Mouse (Mus musculus): ENCODE results near the gene Zfp362.
A peak's percentile ranks its signal among the peaks of the same experiment; 100 is the strongest.

Zfp362 gene

DNA sequence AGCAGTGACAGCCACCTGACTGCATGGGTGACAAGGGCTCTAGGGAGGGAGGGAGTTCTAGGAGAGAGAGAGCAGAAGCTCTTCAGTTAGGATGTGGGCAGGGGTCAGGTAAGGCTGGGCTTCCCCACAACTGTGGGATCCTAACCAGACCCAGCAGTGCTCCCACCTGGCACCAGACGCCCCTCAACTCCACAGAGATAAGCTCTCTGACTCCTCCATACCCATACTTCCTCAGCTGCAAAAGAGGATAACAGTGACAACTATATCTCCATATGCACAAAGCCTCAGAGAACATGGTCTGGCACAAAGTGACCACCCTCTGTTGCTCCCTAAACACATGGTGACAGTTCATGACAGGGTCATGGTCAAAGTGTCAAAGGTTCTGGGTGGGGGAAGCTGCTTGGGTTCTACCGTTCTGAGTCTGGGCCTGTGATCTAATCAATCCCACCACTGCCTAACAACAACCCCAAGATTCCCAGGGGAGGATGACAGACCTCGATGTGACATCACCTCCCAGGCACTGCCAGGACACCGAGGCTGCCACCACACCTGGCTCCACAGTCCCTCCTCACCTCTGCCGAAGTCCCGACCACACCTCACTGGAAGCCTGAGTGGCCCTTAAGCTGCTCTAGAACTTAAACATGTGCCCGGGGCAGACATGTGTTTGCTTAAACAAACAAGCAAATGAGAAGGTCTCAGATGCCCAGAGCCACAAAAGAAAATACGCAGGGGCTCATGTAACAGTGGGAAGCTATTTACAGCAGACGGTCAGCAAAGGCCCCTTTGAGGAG lies 4.0 kb downstream of the Zfp362 start:
- DNase-seq (ENCODE audit: low read depth in 1 of 2, low spot score in 2 of 2) = no peak

DNA sequence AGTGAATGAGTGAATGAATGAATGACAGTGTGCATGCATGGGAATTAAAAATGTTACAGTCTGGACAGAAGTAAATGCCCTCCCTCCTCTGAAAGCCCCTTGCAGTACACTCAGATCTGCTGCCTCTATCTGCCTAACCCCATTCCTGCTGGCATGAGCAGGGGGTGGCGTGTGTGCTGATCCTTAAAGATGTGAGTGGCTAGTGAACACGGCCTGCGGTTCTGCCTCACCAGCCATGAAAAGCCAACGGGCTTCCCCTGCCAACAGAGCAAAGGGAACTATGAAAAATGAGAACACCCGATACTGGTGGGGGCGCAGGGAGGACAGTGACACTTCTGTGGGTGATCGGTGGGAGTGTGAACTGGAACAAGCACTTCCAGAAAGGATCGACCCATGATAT lies 9.1 kb downstream of the Zfp362 start:
- no peak for DNase-seq (ENCODE audit: low read depth in 1 of 2, low spot score in 2 of 2)

- DNase-seq (ENCODE audit: low read depth in 1 of 2, low spot score in 2 of 2) = no peak
Measured at GRCm38 (mm10) chr4:128795596-128795995, 10.2 kb downstream of the Zfp362 start.

- no peak for DNase-seq (ENCODE audit: low read depth in 1 of 2, low spot score in 2 of 2)
Measured at GRCm38 (mm10) chr4:128794198-128794597, 11.6 kb downstream of the Zfp362 start.

GRCm38 (mm10) chr4:128793710-128794109 lies 12.1 kb downstream of the Zfp362 start:
- DNase-seq (ENCODE audit: low read depth in 1 of 2, low spot score in 2 of 2) = no peak

DNA sequence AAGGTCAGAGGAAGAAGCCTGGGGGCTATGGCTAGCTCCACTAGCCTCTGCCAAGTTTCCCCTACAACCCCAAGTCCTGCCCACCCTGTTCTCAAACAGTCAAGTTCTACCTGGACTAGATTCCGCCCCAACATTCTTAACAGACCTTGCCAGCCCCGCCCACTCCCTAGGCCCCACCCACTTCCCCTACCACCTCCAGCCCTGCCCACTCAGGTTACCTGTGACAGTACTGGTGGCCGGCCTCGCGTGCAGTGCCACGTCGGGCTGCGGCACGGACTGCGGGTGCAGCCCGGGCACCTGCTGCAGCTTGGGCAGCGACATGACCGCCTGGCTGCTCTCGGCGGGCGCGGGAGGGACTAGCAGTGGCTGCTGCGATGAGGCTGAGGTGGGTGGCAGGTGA lies 16.2 kb downstream of the Zfp362 start:
- DNase-seq (ENCODE audit: low read depth in 1 of 2, low spot score in 2 of 2) = no peak

- DNase-seq (ENCODE audit: low read depth in 1 of 2, low spot score in 2 of 2) = no peak
Measured at GRCm38 (mm10) chr4:128788108-128788507, 17.7 kb downstream of the Zfp362 start.

GRCm38 (mm10) chr4:128787023-128787939 lies 18.6 kb downstream of the Zfp362 start:
- DNase-seq (ENCODE audit: low read depth in 1 of 2, low spot score in 2 of 2) = no peak

DNA sequence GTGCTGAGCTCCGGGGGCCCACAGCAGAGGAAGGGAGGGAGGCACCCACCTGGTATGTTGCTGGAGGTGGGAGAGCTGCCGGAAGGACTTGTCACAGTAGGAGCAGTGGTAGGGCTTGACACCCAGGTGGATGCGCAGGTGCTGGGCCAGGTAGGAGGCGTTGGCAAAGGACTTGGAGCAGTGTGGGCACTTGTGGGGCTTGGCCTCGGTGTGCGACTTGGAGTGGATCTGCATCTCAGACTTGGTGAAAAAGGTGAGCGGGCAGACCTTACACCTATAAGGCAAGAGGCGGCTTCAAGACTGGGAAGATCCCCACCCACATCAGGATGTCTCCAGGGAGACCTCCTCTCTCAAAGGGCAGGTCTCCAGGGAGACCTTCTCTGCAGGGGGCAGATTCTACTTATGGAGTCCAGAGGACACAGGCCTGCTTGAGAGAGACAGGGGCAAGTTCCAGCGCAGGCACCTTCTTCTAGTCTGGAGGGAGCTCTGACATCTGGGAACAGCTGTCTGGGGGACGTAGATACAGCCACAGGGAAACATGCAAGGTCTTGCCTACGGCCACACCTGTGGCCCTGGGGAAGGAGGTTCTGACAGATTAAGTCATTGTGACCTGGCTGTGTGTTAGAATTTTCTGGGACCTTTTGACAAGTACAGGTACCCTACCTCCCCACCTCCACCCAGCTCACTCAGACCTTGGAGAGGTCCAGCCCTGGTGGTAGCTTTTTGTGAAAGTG lies 19.8 kb downstream of the Zfp362 start:
- no peak for DNase-seq (ENCODE audit: low read depth in 1 of 2, low spot score in 2 of 2)

- no peak for DNase-seq (ENCODE audit: low read depth in 1 of 2, low spot score in 2 of 2)
Measured at GRCm38 (mm10) chr4:128784950-128785631, 20.8 kb downstream of the Zfp362 start.

GRCm38 (mm10) chr4:128782645-128783044 lies 23.2 kb downstream of the Zfp362 start:
- DNase-seq (ENCODE audit: low read depth in 1 of 2, low spot score in 2 of 2) = no peak

DNA sequence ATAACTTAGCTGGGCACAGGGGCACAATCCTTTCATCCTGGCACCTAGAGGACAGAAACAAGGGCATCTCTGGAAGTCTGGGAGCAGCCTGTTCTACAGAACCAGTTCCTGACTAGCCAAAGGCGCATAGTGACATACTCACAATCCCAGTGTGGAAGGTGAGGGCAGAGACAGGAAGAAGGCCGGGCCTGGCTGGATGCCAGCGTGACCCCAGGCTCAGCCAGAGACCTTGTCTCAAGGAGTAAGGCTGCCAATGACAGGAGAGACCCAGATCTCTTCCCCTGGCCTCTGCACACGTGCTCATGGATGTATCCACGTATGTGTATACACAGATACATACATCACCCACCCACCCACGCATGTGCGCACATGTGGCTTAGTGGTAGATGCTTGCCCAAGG lies 23.8 kb downstream of the Zfp362 start:
- no peak for DNase-seq (ENCODE audit: low read depth in 1 of 2, low spot score in 2 of 2)

DNA sequence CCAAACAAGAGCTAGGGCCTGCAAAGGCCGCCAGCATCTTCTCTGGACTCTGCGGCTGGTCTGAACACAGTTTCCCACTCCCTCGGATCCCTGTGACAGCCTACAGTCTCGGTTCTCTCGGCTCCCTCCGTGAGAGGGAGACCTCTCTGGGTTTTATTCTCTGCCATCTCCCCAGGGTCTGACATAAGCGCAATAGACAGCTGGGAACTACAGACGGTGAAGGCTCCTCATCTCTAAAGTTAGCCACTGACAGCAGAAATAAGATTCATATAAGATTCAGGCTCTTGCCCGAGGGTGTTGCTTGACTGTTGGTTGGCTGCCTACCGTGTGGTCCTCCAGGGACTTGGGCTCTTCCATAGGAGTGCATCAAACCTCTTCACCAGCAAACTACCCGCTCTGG lies 28.3 kb downstream of the Zfp362 start:
- no peak for DNase-seq (ENCODE audit: low read depth in 1 of 2, low spot score in 2 of 2)

DNA sequence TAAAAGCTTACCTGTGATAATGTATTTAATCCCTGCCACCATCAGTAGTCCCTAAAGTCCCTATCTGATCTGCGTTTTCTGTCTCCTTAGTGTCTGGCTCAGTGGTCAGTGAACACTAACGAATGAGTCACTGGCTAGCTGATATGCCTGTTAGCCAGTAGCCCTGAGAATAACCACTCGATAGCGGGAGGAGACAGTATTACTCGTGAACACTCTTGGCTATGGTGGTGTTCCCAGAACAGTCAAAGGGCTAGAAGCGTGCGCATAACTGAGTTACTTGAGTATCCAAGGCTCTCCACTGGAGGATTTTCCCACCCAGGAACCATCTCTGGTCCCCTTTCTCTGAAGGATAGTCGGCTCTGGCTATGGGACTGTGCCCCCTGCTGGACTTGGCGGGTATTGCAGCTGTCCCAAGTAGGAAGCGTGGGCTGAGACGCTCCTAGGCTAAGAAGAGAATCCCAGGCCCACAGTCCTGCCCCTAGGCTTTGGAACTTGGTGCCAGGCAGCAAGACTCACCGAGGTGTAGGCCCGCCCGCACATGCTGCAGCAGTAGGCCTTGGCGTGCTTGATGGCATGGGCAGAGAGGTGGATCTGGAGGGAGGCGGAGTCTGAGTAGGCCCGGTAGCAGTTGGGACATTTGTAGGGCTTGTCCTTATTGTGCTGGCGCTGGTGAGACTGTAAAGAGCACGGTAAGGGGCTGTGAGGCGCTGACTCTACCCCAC lies 29.1 kb downstream of the Zfp362 start:
- peak in 1 of 2 experiments; percentile 45 for DNase-seq (ENCODE audit: low read depth in 1 of 2, low spot score in 2 of 2)

DNA sequence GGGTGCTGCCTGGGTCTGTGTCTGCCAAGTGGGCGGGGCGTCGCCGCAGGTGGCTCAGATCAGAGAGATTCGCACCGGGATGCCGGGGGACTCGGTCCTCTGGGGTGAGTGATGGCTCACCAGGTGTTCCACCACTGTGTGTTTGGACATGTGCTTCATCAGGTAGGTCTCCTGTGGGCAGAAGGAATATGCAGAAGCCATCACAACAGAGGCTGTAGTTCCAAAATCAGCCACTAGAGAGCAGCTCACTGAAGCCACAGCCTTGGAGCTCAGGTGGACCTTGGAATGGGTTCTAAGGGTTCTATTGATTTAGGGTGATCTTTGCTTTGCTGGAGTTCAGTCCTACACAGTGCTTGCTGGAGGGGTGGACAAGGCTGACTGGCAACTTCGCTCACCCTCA lies 31.4 kb downstream of the Zfp362 start:
- DNase-seq (ENCODE audit: low read depth in 1 of 2, low spot score in 2 of 2) = no peak

DNA sequence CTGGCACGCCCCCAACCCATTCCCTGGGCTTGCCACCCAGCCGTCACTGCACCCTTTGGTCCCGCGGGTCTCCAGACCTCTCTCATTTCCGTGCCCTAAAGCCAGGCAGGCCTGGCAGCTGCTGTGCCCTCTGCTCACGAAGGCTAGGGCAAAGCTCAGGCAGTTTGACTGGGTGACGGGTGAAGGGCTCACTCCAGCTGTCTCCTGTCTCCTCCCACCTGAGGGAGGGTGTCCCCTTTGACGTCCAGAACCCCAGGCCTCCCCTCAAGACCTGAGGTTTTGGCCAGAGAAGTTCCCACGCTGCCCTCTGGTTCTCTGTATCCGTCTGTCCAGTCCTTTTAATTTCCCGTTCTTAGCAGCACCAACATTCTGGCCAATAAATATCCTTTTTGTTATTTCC lies 32.0 kb downstream of the Zfp362 start:
- DNase-seq (ENCODE audit: low read depth in 1 of 2, low spot score in 2 of 2) = no peak

GRCm38 (mm10) chr4:128770698-128771097 lies 35.1 kb downstream of the Zfp362 start:
- DNase-seq (ENCODE audit: low read depth in 1 of 2, low spot score in 2 of 2) = no peak

- DNase-seq (ENCODE audit: low read depth in 1 of 2, low spot score in 2 of 2) = no peak
Measured at GRCm38 (mm10) chr4:128769569-128770355, 36.1 kb downstream of the Zfp362 start.

- no peak for DNase-seq (ENCODE audit: low read depth in 1 of 2, low spot score in 2 of 2)
Measured at GRCm38 (mm10) chr4:128768120-128768519, 37.7 kb downstream of the Zfp362 start.
